Mouse (Mus musculus) naive thymus-derived CD4-positive, alpha-beta T cell, adult 5 months (primary cell): Measurements from ENCODE around the gene Mdh1b. TPM values are rescaled to one million over a fixed set of nuclear protein-coding genes. Genes with fewer than 3 reads are reported as not detected.

ENCODE experiments used
- polyA plus RNA-seq: library from polyadenylated mRNA; unstranded; fragments of 100-300 nt; shearing (Covaris generic); gene quantifications from one replicate; pipeline ENCODE4 v1.2.1, GENCODE M21; 2017

Mdh1b gene
- not detected for polyA plus RNA-seq

DNA sequence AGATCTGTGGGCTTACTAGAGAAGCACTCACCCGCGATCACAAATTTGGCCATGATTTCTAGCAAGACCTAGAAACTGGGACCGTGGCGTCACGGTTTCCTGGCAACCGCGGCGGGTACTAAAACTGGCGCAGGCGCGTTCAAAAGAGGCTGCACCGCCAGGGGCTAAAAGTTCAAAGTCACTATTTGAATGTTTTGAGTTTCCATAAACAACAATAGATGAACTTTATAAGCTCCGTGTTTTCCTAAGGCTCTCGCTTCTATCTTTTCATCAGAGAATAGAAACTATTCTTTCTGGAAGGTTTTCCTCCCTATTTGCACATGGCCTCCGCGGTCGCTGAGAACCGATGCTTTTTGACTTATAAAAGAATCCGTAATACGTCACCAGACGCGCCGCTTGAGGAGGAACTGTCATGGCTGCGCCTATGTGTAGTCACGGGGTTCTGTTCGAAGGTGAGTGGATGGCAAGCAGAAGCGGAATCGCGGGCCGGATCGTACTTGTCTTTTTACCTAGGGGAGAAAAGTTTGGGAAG lies at the start of gene Mdh1b, which contains the start of gene Fastkd2:
TSS of gene Mdh1b (minus strand) at position 79 of the 532 bp plus-strand sequence.
TSS of gene Fastkd2 (plus strand) at position 375 of the 532 bp plus-strand sequence.

DNA sequence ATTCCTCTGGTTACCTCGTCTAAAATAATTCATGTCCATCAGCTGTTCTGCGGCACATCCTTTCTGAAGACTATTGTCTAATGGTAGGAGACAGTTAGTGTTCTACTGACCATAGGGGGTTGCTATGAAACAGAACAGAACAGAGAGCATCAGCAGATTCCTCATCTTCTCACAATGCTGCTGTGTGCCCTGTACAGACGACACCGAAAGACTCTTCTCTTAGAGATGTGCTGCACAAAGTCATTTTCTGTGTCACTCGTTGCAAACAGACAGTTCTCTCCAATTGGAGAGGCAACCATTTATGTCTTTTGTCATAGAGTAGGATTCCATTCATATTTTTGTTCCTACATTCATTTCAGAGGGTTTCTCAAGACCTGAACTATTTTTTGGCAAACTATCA lies 39.0 kb upstream of the Mdh1b start, which contains the start of gene 4933402D24Rik:
TSS of gene 4933402D24Rik (minus strand) at position 101 of the 400 bp plus-strand sequence.

DNA sequence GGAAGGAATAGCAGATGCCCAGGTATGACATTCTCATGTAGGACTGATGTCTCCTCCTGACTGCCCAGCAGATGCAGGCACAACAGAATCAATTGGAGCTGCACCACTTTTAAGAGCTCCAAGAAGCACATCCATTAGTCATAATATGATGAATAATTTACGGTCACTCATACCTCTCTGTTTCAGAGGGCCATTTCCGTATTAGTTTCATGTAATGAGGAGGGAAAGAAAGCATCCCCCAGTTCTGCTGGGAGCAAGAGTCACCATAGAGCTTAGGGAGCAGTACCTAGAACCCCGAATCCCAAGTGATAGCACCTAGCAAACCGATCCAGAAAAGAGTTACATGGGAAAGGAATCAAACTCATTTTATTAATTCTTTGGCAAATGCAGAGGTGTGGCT lies 43.3 kb downstream of the Mdh1b start, which contains the start of gene Dytn:
TSS of gene Dytn (minus strand) at position 101 of the 400 bp plus-strand sequence.

Other genes starting within 250 kb of the Mdh1b start
- gene Gm39653, start 114.3 kb downstream of the Mdh1b start, polyA plus RNA-seq = not detected
- not detected for gene Dytn, start 43.4 kb downstream of the Mdh1b start, polyA plus RNA-seq
- 32.4 TPM for gene Fastkd2, start 296 bp upstream of the Mdh1b start, polyA plus RNA-seq
- not detected for gene 4933402D24Rik, start 38.9 kb upstream of the Mdh1b start, polyA plus RNA-seq